Mouse (Mus musculus) thymus, postnatal 4 days (tissue): ENCODE data around the gene Gm5108.

Experiments used
- DNase-seq: peaks from one replicate; pipeline ENCODE4 v3.0.0; 2021

Gm5108 gene

GRCm38 (mm10) chr5:67941369-67941768 lies at the start of gene Gm5108:
Gene Gm5108, plus strand, starts transcription at chr5:67941669.
- no peak for DNase-seq

GRCm38 (mm10) chr5:67898921-67899320 lies 42.5 kb upstream of the Gm5108 start:
- no peak for DNase-seq

DNA sequence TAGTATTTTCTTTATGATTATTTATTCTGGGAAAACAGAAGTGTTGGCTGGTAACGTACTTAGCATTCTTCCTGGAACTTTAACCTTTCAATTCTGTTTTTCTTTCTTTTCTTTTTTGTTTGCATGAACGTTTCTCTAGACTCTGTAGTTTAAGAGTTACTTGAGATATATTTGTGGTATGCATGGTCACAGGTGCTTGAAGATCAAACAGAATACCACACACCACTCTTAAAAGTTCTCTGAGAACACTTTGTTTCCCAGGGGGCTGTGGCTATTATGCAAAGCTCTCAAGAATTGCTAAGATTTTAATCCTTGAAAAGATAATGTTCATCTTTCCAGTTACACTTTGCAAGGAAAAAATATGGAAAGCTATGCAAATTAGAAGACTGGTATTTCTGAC lies 36.9 kb upstream of the Gm5108 start:
- DNase-seq, result no peak

DNA sequence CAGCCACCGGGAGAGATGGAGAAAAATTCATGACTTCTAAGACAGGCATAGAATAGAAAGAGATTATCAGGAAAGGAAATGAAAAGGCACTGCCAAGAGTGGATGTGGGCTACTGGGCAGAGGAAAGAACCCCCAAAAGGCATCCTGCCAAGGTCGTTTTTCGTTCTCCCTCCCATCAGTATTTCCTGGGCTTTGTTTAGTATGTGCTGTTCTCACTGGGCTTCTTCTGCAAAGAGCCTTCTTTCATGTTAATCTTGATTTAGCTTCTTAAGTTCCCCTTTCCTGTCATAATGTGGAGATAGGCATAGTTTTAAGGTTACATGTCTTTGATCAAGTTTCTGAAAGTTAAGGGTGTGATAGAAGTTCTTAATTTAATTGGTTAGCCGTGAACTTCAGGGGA lies 10.9 kb upstream of the Gm5108 start:
- DNase-seq, result peak; percentile 9

- no peak for DNase-seq
These were observed 9.8 kb upstream of the Gm5108 start for GRCm38 (mm10) chr5:67931623-67932022.

- no peak for DNase-seq
These were observed 1.7 kb downstream of the Gm5108 start for GRCm38 (mm10) chr5:67943199-67943598.

GRCm38 (mm10) chr5:67944074-67944785 lies 2.8 kb downstream of the Gm5108 start:
- no peak for DNase-seq

GRCm38 (mm10) chr5:67946321-67946720 lies 4.9 kb downstream of the Gm5108 start, which contains the start of gene Gm21905:
Gene Gm21905, minus strand, starts transcription at chr5:67946421.
- no peak for DNase-seq

GRCm38 (mm10) chr5:67947006-67947405 lies 5.5 kb downstream of the Gm5108 start:
- DNase-seq, result no peak

GRCm38 (mm10) chr5:67948074-67948473 lies 6.6 kb downstream of the Gm5108 start:
- no peak for DNase-seq

GRCm38 (mm10) chr5:67954097-67954496 lies 12.6 kb downstream of the Gm5108 start:
- no peak for DNase-seq

- DNase-seq, result no peak
These were observed 14.0 kb downstream of the Gm5108 start for GRCm38 (mm10) chr5:67955486-67955885.

- no peak for DNase-seq
These were observed 20.5 kb downstream of the Gm5108 start for GRCm38 (mm10) chr5:67961708-67962629.

GRCm38 (mm10) chr5:67969536-67969935 lies 28.1 kb downstream of the Gm5108 start:
- DNase-seq, result no peak

DNA sequence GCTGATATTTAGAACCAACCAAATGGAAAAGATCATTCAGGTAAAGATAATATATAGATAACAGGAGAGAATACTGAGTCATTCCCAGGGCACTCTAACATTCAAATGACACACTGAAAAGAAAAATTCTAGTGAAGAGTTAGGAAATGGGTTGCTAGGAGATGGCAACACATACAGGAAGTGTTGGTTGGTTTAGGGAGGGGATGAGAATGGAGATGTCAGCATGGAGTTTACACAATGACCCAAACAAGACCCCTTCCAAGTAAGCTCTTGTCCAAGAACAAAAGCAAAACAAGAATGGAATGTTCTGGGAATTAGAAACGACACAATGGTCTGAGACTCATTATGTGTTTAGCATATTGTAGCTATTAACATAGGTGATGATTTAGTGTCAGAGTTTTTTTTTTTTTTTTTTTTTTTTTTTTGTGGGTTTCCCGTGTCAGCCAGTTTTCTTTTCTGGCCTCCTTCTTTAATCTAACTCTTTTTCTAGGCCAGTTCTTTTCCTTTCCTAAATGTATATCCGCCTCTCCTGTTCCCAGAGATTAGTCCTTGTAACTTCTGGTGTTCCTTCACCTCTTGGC lies 40.6 kb downstream of the Gm5108 start:
- DNase-seq, result no peak

DNA sequence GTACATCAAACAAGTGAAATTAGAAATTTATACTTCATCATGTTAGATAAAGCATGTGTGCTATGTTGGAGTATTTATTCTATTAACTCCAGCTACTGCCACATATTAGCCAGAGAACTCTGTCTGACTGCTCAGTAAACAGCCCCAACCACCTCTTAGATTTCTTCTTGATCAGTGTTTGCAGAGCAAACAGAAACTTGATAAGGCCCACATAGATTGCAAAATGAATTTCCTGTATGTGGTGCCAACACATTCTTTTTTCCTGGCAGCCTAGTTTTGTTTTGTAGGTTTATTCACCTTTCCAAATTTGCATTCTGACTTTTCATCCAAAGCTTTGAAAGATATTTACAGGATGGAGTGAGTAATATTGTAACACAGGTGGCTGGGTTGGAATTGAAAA lies 49.0 kb downstream of the Gm5108 start:
- DNase-seq, result no peak

- no peak for DNase-seq
These were observed 61.1 kb downstream of the Gm5108 start for GRCm38 (mm10) chr5:68002611-68003010.

DNA sequence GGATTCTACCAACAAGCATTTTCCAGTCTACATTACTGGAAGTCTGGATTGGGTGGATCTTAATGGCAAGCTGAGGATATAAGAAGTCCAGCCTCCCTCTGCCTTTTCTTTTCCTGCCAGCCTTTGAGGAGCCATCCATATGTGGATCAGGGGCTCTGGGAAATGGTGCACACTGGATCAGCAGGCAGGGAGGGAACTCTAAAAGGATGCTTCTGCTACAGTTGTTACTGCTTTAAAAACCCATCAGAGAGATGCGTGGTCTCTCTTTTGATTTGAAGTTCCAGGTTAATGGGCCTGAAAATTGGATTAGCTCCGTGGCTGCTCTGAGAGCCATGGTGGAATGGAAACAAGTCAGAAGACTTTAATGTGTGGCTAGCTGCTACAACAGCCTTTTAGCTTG lies 62.4 kb downstream of the Gm5108 start:
- DNase-seq, result no peak

DNA sequence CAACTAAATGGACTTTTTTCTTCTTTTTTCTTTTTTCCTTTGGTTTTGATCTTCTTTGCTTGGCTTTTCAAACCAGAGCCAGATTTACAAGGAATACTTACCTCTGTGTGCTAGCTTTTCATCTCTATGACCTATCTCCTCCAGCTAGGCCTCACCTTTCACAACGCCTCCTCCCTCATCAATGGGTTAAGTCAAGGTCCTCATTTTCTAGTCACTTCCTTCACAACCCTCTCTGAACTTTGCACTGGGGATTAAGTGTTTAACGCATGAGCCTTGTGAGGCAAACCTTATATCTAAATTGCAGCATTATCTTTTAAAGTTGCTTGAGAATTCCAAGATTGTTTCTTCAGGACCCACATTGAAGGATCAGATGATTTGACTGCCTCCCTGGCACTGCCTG lies 63.0 kb downstream of the Gm5108 start:
- DNase-seq, result no peak

- no peak for DNase-seq
These were observed 65.6 kb downstream of the Gm5108 start for GRCm38 (mm10) chr5:68007074-68007473.

DNA sequence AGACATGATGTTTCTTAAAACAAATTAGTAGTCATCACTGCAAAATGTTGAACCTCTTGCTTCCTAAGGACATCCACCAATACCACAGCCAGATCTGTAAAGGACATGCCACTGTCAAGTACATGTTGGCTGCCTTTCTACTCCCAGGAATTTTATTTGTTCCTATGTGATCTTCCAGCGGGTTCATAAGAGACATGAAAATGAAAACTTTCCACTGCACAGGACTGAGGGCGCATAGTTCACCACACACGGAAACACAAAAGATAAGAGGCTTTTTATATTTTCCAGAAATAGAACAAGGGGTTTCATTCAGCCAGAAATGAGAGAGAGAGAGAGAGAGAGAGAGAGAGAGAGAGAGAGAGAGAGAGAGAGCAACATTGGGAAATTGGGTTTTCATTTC lies 70.1 kb downstream of the Gm5108 start:
- no peak for DNase-seq

DNA sequence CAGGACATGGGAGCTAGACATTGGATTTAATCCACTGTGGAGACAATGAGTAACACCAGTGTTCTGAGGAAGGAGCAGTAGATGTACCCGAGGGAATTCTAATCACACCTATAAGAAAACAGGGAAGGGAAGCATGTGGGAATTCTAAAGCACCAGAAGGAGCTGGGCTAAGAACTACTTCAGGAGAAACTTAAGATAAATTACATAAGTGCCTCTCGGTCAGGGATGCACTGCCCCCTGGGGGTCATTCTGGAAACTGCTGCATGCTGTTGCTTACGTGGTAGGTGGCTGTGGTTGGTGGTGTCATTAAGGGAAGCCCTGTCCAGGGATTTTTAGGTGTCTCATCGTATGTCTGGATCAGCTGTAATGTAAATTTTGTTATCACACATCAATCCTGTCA lies 71.1 kb downstream of the Gm5108 start:
- peak; percentile 89 for DNase-seq

- DNase-seq, result no peak
These were observed 79.4 kb downstream of the Gm5108 start for GRCm38 (mm10) chr5:68020870-68021269.
